Mouse (Mus musculus): ENCODE measurements at regions not wholly inside any gene's neighbourhood (a gene's known extent, or its start where the extent isn't known, plus 50 kb on each side); places are given as distances from the start of the nearest gene placed in this dataset.
A peak's percentile ranks its signal among the peaks of the same experiment; 100 is the strongest.

DNA sequence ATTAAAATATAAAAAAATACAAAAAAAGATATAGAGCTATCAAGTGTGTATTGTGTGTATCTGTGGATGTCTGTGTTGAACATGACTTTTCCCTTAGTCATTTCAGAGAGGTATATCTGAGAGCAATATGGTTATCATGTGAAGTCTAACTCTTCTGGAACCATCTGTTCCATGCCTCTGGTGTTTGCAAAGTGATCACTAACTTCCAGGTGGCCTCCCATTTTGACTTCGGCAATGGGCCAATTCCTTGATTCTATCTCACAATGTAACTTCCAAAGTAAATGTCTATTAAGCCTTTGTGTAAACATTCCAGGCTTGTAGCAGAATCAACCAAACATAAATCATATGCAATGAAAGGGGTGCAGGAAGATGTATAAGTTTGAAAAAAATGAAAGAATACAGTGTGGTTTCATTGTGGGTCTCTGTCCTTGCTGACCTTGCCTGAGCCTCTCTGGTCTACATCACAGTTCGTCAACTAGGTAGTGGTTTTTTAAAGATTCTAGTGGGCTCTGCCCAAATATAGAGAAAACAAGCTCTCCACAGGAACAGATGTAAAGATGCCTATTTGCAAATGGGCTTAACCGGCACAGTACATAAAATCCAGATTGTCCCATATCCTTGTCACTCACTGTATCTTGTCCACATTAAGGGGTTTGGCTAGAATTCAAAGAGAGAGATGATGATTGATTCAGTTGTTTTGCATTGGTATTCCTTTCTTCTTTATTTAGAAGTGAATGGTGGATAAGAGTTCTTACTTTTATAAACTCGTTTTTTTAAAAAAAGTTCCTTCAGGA is 185.2 kb upstream of the Jag1 start:
- DNase-seq (ENCODE audit: extremely low read depth, insufficient read length, low spot score): no peak

GRCm38 (mm10) chr2:137289231-137289630 is 172.8 kb upstream of the Jag1 start:
- no peak for DNase-seq (ENCODE audit: extremely low read depth, insufficient read length, low spot score)

DNA sequence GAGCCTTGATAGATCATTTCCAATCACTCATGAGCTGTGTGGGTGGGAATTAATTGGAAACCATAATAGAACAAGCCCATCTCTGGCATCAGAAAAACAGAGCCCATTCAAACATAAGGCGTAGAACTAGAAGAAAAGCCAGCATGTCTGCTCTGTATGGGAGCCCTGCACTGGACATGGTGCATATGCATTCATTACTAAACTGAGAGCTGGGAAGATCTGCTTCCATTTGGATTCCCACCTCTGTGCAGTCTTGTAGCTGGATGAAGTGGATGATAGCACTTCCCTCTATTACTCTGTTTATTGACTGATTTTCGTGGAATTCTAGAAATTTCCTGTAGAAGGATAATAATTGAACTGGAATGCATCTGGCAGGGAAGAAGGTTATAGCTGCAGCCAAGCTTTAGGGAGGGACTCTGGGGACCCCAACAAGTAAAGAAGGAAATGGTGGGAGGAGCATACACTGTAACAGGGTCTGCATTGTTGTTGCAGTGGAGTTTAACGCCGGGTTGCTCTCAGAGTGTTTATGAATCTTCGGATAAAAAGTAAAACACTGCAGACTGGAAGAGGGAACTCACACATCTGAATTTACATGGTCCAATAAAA is 155.2 kb upstream of the Jag1 start:
- DNase-seq (ENCODE audit: extremely low read depth, insufficient read length, low spot score): no peak

GRCm38 (mm10) chr2:137262911-137263310 is 146.5 kb upstream of the Jag1 start:
- no peak for DNase-seq (ENCODE audit: extremely low read depth, insufficient read length, low spot score)

DNA sequence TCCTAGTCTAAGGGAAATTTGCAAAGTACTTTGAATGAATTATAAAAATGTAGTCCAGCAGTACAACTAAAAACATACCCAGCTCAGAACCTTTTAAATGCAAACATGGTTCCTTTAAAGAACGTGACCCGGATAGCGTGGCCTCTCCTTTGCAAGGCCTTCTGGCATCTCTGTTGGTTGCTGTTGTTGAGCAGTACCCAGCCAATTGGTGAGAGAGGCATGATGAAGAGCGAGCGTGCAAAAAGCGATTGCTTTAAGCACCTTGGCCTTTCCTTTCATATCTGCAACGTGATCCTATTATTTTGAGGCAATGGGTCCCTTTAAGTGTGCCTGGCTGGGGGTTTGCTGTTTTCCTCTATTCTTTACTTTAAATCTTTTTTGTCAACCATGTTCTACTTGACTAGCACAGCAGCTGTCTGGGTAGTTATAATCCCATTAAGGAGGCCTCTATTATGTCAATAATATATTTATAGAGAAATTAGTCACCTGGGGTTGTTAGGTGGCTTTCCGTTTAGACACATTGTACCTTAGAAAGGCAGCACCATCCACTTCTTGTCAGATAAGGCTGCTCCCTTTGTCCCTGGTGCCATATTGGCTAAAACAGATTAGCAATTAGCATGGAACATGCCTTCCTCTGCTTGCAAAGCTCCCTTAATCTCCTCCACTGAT is 141.5 kb upstream of the Jag1 start:
- no peak for DNase-seq (ENCODE audit: extremely low read depth, insufficient read length, low spot score)

- no peak for DNase-seq (ENCODE audit: extremely low read depth, insufficient read length, low spot score)
Measured at GRCm38 (mm10) chr2:137247931-137248330, 131.5 kb upstream of the Jag1 start.

DNA sequence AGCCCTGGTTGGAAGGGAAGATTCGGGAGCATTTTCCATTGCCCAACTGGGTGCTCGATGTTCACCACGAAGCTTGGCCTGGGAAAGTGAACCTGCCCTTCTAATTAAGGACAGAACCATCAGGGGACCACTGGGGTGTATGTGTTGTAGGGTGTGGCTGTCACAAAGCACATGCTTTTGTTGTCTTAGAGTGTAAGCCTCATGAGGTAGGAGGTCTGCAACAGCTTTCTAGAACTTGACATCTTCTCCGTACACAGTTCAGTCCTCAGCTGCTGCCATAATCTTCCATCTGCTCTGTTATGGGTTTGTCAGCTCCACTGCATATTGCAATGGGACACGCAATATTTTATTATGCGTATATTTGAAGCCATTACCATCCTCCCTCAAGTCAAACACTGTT is 127.9 kb upstream of the Jag1 start:
- no peak for DNase-seq (ENCODE audit: extremely low read depth, insufficient read length, low spot score)

DNA sequence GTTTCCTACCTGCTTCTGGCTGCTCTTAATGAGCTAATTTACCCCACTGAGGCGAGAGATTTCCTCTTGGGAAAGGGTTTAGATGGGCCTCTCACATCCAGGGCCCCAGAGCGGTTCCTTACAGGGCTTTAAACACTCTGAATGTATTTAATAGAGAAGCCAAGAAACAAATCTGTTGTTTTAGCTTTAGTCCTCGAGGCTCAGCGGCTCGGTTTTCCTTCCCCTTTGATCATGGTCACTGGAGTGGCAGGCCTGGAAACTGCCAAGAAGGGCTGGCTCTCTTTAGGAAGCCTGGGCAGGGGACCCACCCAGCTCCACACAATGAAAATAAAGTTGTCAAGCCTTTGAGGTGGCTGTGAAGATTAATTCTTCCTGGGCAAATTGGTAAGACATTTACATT is 127.5 kb upstream of the Jag1 start:
- DNase-seq (ENCODE audit: extremely low read depth, insufficient read length, low spot score): no peak

GRCm38 (mm10) chr2:137236961-137237360 is 120.5 kb upstream of the Jag1 start:
- no peak for DNase-seq (ENCODE audit: extremely low read depth, insufficient read length, low spot score)

DNA sequence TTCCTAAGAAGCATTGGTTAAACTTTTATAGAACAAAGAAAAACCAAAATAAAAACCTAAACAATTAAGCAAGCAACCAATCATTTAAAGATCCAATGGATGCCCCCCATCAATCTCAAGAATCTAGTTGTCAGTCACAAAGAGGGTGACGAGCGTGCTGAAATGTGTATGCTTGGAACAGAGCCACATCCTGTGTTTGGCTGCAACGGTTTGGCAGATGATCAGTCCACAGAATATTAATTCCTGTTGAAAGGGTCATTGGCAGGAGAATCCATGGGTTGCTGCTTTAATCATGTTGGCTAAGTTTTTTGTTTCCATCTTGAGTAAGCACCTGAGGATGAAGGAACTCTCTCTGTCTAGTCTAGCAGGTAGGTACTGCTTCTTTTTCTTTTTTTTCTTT is 117.5 kb upstream of the Jag1 start:
- no peak for DNase-seq (ENCODE audit: extremely low read depth, insufficient read length, low spot score)

GRCm38 (mm10) chr2:137231161-137231560 is 114.7 kb upstream of the Jag1 start:
- DNase-seq (ENCODE audit: extremely low read depth, insufficient read length, low spot score): no peak

DNA sequence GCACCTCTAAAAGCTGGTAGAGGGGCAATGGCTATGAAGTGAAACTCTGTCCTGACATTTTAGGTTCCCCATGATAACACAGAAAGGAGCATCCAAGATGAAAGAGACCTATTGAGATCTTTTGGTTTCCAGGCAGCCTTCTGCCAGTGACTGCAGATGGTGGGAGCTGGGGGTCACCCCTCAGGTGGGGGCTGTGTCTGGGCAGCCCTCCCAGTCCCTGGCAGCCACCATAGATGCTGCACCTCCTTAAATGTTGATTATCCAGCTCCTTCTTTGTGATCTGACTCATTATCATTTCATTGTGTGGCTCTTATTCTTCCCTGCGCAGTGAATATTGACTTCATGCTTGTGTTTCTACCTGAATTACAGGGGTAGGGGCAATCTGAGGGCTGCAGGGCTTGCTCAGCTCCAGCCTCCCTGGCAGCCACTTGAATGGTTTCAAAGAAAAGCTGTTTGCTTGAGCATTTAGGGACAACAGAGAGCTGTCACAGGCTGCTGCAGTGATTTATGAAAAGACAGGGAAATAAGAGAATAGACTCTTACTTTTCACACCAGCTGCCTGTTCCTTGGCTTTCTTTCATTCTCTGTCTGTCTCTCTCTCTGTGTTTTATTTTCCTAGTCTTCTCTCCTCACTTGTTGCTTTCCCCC is 113.1 kb upstream of the Jag1 start:
- no peak for DNase-seq (ENCODE audit: extremely low read depth, insufficient read length, low spot score)

- DNase-seq (ENCODE audit: extremely low read depth, insufficient read length, low spot score): no peak
Measured at GRCm38 (mm10) chr2:137227495-137227894, 111.1 kb upstream of the Jag1 start.

DNA sequence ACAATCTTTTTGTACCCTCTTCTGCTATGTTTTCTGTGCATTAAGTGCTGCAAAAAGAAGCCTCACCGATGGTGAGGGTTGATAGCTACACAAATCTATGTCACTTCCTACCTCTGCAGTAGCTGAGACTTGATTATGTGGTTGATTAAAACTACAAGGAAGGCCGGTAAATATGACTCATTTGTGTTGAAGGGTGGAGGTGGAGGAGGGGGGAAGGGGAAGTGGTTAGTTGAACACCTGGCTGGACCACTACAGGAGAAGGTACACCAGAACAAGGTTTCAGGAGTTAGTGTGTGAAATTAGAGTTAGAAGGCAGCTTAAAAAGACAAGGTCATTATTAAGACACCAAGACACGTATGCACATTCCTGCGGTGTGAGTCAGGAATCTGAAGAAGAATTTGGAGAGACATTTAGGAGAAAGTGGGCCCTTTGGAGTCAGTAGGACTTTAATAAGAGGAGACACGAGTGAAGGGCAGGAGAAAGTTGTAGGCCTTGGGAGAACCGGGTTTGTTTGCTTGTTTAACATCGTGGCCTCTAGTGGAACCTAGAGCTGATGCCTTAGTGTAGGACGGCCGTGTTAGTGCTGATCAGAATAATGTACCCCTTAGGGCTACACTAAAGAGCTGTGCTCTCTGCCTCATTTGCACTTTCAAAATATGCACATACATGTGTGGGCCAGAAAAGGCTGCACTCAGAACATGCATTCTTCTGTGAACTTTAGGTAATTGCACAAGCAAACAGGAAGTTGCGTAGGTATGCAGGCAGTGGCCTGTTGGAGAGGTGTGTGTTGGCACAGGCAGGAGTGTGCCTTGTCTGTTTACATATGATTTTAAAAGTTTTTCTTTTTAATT is 108.5 kb upstream of the Jag1 start:
- peak; percentile 28 for DNase-seq (ENCODE audit: extremely low read depth, insufficient read length, low spot score)

DNA sequence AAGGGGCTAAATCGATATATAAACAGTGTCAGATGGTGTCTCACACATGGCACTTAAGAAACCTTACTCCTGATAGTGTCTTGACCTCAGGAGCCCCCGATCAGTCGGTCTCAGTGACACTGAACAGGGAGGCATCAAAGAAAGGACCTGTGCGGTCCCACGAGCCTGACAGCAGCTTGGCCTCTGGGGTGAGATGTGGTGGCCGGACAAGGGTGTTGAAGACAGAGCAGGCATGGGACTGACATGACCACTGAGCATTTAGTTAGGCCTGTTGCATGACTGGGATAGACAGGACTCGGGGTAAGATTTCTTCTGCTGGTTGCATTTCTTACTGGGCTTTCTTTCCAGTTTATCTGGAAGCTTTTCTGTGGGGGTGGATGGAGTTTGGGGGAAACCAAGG is 99.3 kb upstream of the Jag1 start:
- DNase-seq (ENCODE audit: extremely low read depth, insufficient read length, low spot score): no peak

- DNase-seq (ENCODE audit: extremely low read depth, insufficient read length, low spot score): no peak
Measured at GRCm38 (mm10) chr2:137207846-137208245, 91.4 kb upstream of the Jag1 start.

DNA sequence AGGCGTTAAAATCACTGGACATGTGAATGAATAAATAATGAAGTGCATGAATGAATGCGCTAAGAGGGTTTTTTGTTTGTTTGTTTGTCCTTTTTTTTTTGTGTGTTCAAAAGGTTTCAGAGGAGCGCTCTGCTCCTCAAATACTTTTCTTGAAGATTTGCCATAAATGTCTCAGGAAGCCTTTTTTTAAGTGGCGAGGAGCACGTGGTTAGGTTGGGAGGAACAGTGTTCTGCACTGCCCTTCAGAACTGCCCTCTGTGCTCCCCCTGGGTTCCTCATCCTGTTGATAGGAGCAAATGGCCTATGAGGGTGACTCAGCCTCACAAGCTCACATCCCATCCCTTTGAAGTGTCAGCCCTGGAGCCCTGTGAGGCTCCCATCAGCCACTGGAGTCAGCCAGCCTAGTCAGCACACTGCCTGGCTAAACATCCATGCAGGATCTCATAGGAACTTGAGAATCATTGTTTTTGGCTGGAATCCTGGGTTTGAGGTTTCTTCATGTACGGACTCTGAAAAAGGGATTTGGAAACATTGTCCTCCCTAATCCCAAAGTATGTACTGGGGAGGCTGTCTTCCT is 87.9 kb upstream of the Jag1 start:
- peak; percentile 2 for DNase-seq (ENCODE audit: extremely low read depth, insufficient read length, low spot score)

DNA sequence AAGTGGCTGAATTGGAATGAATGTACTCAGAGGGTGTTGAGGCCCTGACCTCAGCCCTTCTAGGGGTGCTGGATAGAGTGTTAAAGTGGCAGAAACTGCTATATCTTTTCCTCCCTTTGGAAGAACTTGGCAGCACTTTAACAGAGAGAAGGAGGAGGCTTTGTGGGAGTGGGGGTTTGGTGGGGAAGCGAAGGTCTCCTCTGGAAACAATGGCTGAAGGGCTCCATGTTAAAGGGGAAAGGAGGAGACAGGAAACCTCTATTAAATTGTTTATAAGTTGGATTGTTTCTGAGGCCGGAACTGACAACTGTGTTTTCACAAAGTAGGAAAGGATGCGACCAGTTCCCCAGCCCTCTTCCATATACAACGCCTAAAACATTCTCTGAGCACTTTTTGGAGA is 83.7 kb upstream of the Jag1 start:
- no peak for DNase-seq (ENCODE audit: extremely low read depth, insufficient read length, low spot score)

DNA sequence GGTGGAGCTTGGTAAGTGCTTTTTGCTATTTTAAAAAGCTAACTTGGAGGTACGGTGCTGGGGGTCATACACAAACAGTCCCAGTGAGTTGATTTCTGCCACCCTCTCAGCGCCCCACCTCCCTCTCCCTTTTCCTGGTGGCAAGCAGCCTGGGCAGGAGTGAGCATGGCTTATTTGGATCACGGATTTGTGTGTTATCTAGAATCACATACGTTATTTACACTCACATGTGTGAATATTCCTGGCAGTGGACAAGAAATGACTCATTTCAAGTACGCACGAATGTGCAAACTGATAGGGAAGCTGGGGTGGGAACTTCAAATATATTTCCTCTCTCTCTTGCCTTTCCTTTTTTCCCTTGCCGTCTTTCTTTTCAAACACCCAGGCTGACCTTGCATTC is 75.7 kb upstream of the Jag1 start:
- no peak for DNase-seq (ENCODE audit: extremely low read depth, insufficient read length, low spot score)

DNA sequence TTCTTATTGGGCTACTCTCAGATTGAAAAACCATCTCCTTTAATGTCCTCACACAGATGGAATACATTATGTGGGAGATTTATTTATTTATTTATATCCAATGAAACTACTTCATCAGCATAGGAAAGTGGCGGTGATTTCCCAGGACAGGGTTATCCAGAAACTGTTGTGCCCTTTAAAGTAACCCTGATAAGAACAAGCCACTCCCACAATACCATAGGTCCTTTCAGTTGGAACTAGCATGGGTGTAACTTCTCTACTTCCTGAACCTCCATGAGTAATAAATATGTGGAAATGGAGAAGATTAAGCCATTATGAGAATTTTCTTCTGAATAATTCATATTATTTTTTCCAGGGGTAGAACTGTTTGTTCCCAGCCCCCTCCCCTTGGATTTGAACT is 52.7 kb upstream of the Jag1 start:
- no peak for DNase-seq (ENCODE audit: extremely low read depth, insufficient read length, low spot score)
